Mouse (Mus musculus): ENCODE results near the gene Kdm5b. TPM values are rescaled to one million over a fixed set of nuclear protein-coding genes. Genes with fewer than 3 reads are reported as not detected.

Gene Kdm5b
- polyA plus RNA-seq, 1 experiment: not detected

GRCm38 (mm10) chr1:134540610-134541009, 19.4 kb upstream of the Kdm5b start:
- 97% methylated on average over 10 of the region's 10 CpGs for WGBS
- Histone ChIP-seq H3K4me1 (ENCODE audit: control insufficient read depth, insufficient read depth, low read length) (no peaks in the 10 kb centered on the region), H3K27ac (ENCODE audit: insufficient read depth, low read depth, low read length) (no peak overlapping the region), H3K4me3 (ENCODE audit: insufficient read depth, low read depth, low read length) (no peak overlapping the region)
- TF ChIP-seq POLR2A (IDR thresholded peaks at IDR 0.05; ENCODE audit: insufficient read depth, low read depth, low read length): no peak
- TF ChIP-seq CTCF (IDR thresholded peaks at IDR 0.05; ENCODE audit: insufficient read depth, low read depth, low read length): no peak

DNA sequence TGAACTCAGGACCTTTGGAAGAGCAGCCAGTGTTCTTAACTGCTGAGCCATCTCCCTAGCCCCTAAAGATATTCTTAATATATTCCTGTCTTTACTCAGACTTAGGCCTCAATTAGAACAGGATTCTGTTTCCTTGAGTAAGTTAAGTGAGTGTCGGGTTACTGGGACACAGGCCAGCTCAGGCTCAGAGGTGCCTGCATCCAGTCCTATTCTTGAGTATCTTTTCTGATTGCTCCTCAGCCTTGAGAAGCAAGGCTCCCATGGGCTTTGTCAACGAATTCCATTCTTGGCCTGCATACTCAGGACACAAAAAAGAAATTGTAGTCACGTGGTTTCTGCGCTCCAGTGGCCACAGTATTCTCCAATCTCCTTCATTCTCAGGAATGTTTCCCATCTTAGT, 11.7 kb upstream of the Kdm5b start:
- TF ChIP-seq POLR2A (IDR thresholded peaks at IDR 0.05; ENCODE audit: insufficient read depth, low read depth, low read length) (no peak), CTCF (IDR thresholded peaks at IDR 0.05; ENCODE audit: insufficient read depth, low read depth, low read length) (no peak)
- 71% methylated on average over 4 of the region's 4 CpGs for WGBS
- no peak overlapping the region for H3K27ac ChIP-seq (ENCODE audit: insufficient read depth, low read depth, low read length)
- H3K4me3 ChIP-seq (ENCODE audit: insufficient read depth, low read depth, low read length): no peak overlapping the region
- no peaks in the 10 kb centered on the region for H3K4me1 ChIP-seq (ENCODE audit: control insufficient read depth, insufficient read depth, low read length)

- TF ChIP-seq CTCF (IDR thresholded peaks at IDR 0.05; ENCODE audit: insufficient read depth, low read depth, low read length) (no peak), POLR2A (IDR thresholded peaks at IDR 0.05; ENCODE audit: insufficient read depth, low read depth, low read length) (no peak)
- no peaks in the 10 kb centered on the region for H3K4me1 ChIP-seq (ENCODE audit: control insufficient read depth, insufficient read depth, low read length)
- no peak within 1 kb of the TSS for H3K4me3 ChIP-seq (ENCODE audit: insufficient read depth, low read depth, low read length)
- WGBS: 73% methylated on average over 7 of the region's 7 CpGs
- no peak within 1 kb of the TSS for H3K27ac ChIP-seq (ENCODE audit: insufficient read depth, low read depth, low read length)
These were observed 10.3 kb upstream of the Kdm5b start, which contains the start of gene Mgat4e for GRCm38 (mm10) chr1:134549632-134550132. TSS of gene Mgat4e (minus strand) at chr1:134549682.

GRCm38 (mm10) chr1:134551869-134552268, 8.1 kb upstream of the Kdm5b start:
- 86% methylated on average over 3 of the region's 3 CpGs for WGBS
- no peak for TF ChIP-seq CTCF (IDR thresholded peaks at IDR 0.05; ENCODE audit: insufficient read depth, low read depth, low read length)
- TF ChIP-seq POLR2A (IDR thresholded peaks at IDR 0.05; ENCODE audit: insufficient read depth, low read depth, low read length): no peak
- Histone ChIP-seq H3K4me1 (ENCODE audit: control insufficient read depth, insufficient read depth, low read length) (peaks cover 6% of the 10 kb centered on the region), H3K4me3 (ENCODE audit: insufficient read depth, low read depth, low read length) (no peak overlapping the region), H3K27ac (ENCODE audit: insufficient read depth, low read depth, low read length) (no peak overlapping the region)

DNA sequence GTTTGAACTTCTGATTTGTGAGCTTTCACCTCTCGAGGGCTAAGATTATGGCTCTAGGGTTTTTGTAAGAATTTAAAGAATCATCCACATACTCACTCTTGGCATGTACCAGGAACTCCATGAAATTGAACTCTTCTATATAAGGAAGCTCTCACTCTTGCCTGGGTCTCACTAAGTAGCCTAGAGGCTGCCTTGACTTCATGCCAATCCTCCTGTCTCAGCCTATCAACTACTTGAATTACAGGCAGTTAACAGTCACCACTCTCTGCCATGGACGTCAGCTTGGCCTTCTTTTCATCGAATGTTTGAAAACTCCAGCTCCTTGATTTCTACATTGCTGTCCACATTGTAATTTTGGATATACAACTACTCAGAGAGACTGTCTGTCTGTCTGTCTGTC, 7.6 kb upstream of the Kdm5b start:
- Histone ChIP-seq H3K27ac (ENCODE audit: insufficient read depth, low read depth, low read length) (no peak overlapping the region), H3K4me1 (ENCODE audit: control insufficient read depth, insufficient read depth, low read length) (peaks cover 6% of the 10 kb centered on the region), H3K4me3 (ENCODE audit: insufficient read depth, low read depth, low read length) (no peak overlapping the region)
- TF ChIP-seq CTCF (IDR thresholded peaks at IDR 0.05; ENCODE audit: insufficient read depth, low read depth, low read length) (no peak), POLR2A (IDR thresholded peaks at IDR 0.05; ENCODE audit: insufficient read depth, low read depth, low read length) (no peak)
- WGBS: 75% methylated on average over 3 of the region's 3 CpGs

DNA sequence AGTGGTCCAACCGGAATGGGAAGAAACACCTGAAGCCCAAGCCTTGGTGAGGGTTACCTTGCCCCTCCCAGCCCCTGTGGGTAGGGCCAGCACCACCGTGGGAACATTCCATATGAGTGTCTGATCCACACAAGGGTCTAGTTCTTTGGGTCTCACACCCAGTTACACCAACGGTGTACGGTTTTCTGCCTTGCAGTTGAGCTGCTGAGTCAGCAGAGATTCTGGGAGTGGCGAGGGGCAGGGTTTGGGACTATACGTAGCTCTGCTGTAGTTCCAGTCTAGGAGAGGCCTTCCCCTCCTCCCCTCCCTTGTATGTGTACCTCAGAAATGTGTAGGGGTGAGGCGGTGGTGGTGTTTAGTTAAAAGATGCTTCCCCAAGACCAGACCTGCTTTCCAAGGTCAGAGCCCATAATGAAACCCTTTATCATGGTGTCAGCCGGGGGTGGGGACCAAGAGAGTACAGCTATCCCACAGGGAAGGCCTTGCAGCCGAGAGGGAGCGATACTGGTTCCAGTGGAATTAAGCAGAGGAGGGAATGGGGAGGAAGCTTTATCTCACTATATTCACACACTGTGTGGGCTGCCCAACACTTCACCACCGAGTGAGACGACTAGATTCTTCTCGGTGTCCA, 4.6 kb upstream of the Kdm5b start:
- TF ChIP-seq CTCF (IDR thresholded peaks at IDR 0.05; ENCODE audit: insufficient read depth, low read depth, low read length) (no peak), POLR2A (IDR thresholded peaks at IDR 0.05; ENCODE audit: insufficient read depth, low read depth, low read length) (no peak)
- no peak overlapping the region for H3K27ac ChIP-seq (ENCODE audit: insufficient read depth, low read depth, low read length)
- H3K4me3 ChIP-seq (ENCODE audit: insufficient read depth, low read depth, low read length): no peak overlapping the region
- WGBS: 49% methylated on average over 13 of the region's 13 CpGs
- H3K4me1 ChIP-seq (ENCODE audit: control insufficient read depth, insufficient read depth, low read length): peaks cover 8% of the 10 kb centered on the region

DNA sequence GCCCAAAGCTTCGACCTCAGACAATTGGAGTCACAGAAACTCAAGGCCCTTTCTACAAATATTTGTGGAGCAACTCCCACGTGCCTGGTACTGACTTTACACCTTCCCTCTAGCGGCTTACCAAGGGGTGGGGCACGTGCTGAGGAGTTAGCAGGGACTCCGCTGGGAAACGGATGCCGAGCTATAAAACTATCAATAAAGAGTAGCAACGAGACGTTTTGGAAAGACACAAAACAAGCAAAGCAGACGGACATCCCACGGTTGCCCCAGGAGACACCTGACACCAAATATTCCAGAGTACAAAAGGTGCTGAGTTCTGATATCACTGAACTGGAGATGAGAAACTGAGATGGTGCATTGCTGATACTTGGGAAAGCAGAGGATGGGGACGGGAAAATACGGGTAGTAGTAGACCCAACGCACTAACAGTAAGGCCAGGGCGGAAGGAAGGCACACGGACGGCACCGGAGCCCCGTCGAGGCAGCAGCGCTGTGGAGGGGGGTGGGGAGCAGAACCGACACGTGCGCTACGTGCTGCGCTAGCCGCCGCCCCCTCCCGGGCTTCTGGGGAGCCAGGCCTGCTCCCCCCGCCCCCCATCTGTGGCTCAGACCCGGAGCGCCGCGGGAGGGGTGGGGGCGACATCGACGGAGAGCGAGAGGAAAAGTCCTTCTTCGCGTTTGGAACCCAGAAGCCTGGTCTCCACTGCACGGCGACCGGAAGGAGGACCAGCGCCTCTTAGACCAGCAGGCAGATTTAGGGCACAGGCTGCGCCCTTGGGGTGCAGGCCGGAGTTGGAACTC, 3.9 kb upstream of the Kdm5b start:
- Histone ChIP-seq H3K4me1 (ENCODE audit: control insufficient read depth, insufficient read depth, low read length) (peaks cover 8% of the 10 kb centered on the region), H3K4me3 (ENCODE audit: insufficient read depth, low read depth, low read length) (peak overlapping the region; percentile 79), H3K27ac (ENCODE audit: insufficient read depth, low read depth, low read length) (peak overlapping the region; percentile 86)
- under 1% methylated on average over 46 of the region's 46 CpGs for WGBS
- TF ChIP-seq CTCF (IDR thresholded peaks at IDR 0.05; ENCODE audit: insufficient read depth, low read depth, low read length) (no peak), POLR2A (IDR thresholded peaks at IDR 0.05; ENCODE audit: insufficient read depth, low read depth, low read length) (no peak)

GRCm38 (mm10) chr1:134556671-134557218, 3.2 kb upstream of the Kdm5b start:
- WGBS: under 1% methylated on average over 35 of the region's 35 CpGs
- H3K4me1 ChIP-seq (ENCODE audit: control insufficient read depth, insufficient read depth, low read length): peaks cover 8% of the 10 kb centered on the region
- peak overlapping the region; percentile 79 for H3K4me3 ChIP-seq (ENCODE audit: insufficient read depth, low read depth, low read length)
- H3K27ac ChIP-seq (ENCODE audit: insufficient read depth, low read depth, low read length): peak overlapping the region; percentile 86
- TF ChIP-seq POLR2A (IDR thresholded peaks at IDR 0.05; ENCODE audit: insufficient read depth, low read depth, low read length) (peak; percentile 91), CTCF (IDR thresholded peaks at IDR 0.05; ENCODE audit: insufficient read depth, low read depth, low read length) (no peak)

DNA sequence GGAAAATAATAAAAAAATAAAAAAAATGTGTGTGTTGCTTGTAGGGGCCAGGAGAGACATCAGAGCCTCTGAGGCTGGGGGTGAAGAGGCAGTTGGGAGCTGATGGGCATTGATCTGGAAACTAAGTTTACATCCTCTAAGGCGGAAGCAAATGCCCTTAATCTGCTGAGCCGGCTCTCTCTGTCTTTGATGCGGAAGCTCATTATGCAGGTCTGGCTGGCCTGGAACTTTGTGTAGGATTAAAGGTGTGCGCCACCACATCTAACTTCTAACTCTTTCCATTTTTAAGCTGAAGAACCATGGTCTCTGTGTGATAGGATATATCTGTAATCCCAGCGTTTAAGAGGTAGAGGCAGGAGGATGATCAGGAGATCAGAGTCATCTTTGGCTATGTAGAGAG, 1.5 kb upstream of the Kdm5b start:
- no peak for TF ChIP-seq CTCF (IDR thresholded peaks at IDR 0.05; ENCODE audit: insufficient read depth, low read depth, low read length)
- no peak for TF ChIP-seq POLR2A (IDR thresholded peaks at IDR 0.05; ENCODE audit: insufficient read depth, low read depth, low read length)
- peaks cover 8% of the 10 kb centered on the region for H3K4me1 ChIP-seq (ENCODE audit: control insufficient read depth, insufficient read depth, low read length)
- 66% methylated on average over 5 of the region's 5 CpGs for WGBS
- no peak overlapping the region for H3K4me3 ChIP-seq (ENCODE audit: insufficient read depth, low read depth, low read length)
- H3K27ac ChIP-seq (ENCODE audit: insufficient read depth, low read depth, low read length): no peak overlapping the region

Measured in olfactory bulb, adult 2 months (tissue).